18 mouse cellular contexts compared by ENCODE assay signal in the genomic region with DNA sequence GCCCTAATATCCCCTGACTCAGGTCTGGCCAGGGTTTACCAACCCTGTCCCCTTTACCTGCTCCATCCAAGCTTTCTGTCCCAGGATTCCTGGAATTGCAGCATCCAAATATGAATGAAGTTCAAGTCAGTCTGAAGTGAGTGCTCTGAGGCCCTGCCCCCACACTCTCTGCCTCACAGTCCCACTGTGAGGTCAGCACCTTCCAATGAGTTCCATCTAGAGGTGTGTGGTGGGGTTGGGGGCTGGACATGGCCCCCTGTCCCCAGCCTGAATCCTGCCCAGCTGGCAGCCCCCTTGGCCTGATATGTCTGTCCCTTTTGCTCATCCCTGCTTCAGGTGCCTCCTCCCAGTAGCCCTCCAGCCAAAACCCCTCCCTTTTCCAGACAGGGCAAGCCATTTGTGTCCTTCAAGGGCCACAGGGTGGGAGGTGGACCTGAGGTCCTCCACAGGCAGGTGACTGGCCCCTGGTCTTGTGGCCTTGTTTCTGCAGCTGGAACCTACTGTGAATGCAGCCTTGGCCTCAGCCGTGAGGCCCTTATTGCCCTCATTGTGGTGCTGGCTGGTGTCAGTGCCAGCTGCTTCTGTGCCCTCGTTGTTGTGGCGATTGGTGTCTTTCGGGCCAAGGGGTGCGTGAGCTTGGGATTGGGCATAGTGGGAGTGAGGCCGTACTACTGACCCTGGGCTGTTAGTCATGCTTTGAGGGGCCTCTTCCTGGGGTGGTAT. TPM values are rescaled to one million over a fixed set of nuclear protein-coding genes. Genes with fewer than 3 reads are reported as not detected.
DNase-seq lines count a peak whose midpoint lies in the region; ATAC-seq and TF ChIP-seq lines count a peak whose summit lies in the region.
"Had no signal": no experiment of that assay in that cellular context is flagged by ENCODE, and none has a peak within 500 bp of the region (broad histone marks: within the 10 kb centered on the region; RNA-seq: fewer than 3 reads in every experiment).

TSS of gene Tmem210 (plus strand) at position 219 of the 723 bp plus-strand sequence.

- ATAC-seq in heart, embryonic 15.5 days (replicated peaks; ENCODE audit: insufficient number of reproducible peaks, insufficient read depth, low FRiP score, low read depth): no peak
- ATAC-seq in liver, embryonic 15.5 days (ENCODE audit: insufficient read depth): no peak
- no peak for ATAC-seq in embryonic facial prominence, embryonic 15.5 days (ENCODE audit: insufficient number of reproducible peaks, low FRiP score, low TSS enrichment, low read depth)
- no peak for ATAC-seq in forebrain, postnatal 0 days
- ATAC-seq: Patski had no signal

- TF ChIP-seq CTCF in small intestine, adult 2 months (IDR thresholded peaks at IDR 0.05; ENCODE audit: extremely low read depth, insufficient read length, insufficient replicate concordance, low read depth, low read length): no peak
- TF ChIP-seq CTCF in forebrain, postnatal 0 days (IDR thresholded peaks at IDR 0.05; ENCODE audit: low read depth): no peak

- TF ChIP-seq POLR2A in small intestine, adult 2 months (IDR thresholded peaks at IDR 0.05; ENCODE audit: low read depth, low read length): no peak

- 85% methylated on average over 6 of the region's 6 CpGs for WGBS in heart, embryonic 15.5 days
- 69% methylated on average over 6 of the region's 6 CpGs for WGBS in liver, embryonic 15.5 days (ENCODE audit: insufficient replicate concordance)
- WGBS in embryonic facial prominence, embryonic 15.5 days: 83% methylated on average over 6 of the region's 6 CpGs
- 49% methylated on average over 6 of the region's 6 CpGs for WGBS in small intestine, adult 2 months
- 81% methylated on average over 6 of the region's 6 CpGs for WGBS in forebrain, postnatal 0 days

- peaks cover 40% of the 10 kb centered on the region for H3K4me1 ChIP-seq in heart, embryonic 15.5 days (replicated peaks)
- peaks cover 25% of the 10 kb centered on the region for H3K4me1 ChIP-seq in liver, embryonic 15.5 days (replicated peaks)
- H3K4me1 ChIP-seq in embryonic facial prominence, embryonic 15.5 days: peaks cover 63% of the 10 kb centered on the region
- peaks cover 61% of the 10 kb centered on the region for H3K4me1 ChIP-seq in small intestine, adult 2 months (ENCODE audit: control insufficient read depth, insufficient read depth, insufficient read length, low read length)
- H3K4me1 ChIP-seq in forebrain, postnatal 0 days (ENCODE audit: insufficient read depth): peaks cover 8% of the 10 kb centered on the region; the same call in 1 of the 2 replicates

- H3K9ac ChIP-seq in heart, embryonic 15.5 days: no peak within 1 kb of the TSS
- H3K9ac ChIP-seq in liver, embryonic 15.5 days: no peak within 1 kb of the TSS
- H3K9ac ChIP-seq in embryonic facial prominence, embryonic 15.5 days: no peak within 1 kb of the TSS
- H3K9ac ChIP-seq in forebrain, postnatal 0 days: no peak within 1 kb of the TSS
- H3K9ac ChIP-seq: limb, embryonic 13.5 days had no signal

- no peak for DNase-seq in heart, adult 9 months (ENCODE audit: low spot score in 2 of 2)
- DNase-seq in liver: no peak
- DNase-seq in forebrain, postnatal 0 days: no peak
- DNase-seq: kidney, adult 11 months had no signal

- no peak within 1 kb of the TSS for H3K4me2 ChIP-seq in heart, embryonic 15.5 days
- peak within 1 kb of the TSS; percentile 15; the same call in 1 of the 2 replicates for H3K4me2 ChIP-seq in liver, embryonic 15.5 days
- 0 out of 2 replicates have a peak within 1 kb of the TSS, but pooled peaks have one; percentile 2 for H3K4me2 ChIP-seq in embryonic facial prominence, embryonic 15.5 days (replicated peaks)
- no peak within 1 kb of the TSS for H3K4me2 ChIP-seq in forebrain, postnatal 0 days (ENCODE audit: low read depth)
- H3K4me2 ChIP-seq: limb, embryonic 13.5 days had no signal

- H3K4me3 ChIP-seq in heart, embryonic 15.5 days: no peak within 1 kb of the TSS
- no peak within 1 kb of the TSS for H3K4me3 ChIP-seq in liver, embryonic 15.5 days (replicated peaks)
- no peak within 1 kb of the TSS for H3K4me3 ChIP-seq in embryonic facial prominence, embryonic 15.5 days (replicated peaks)
- H3K4me3 ChIP-seq in small intestine, adult 2 months (ENCODE audit: low read depth, low read length): no peak within 1 kb of the TSS
- H3K4me3 ChIP-seq in forebrain, postnatal 0 days (ENCODE audit: low read depth, low read length): no peak within 1 kb of the TSS
- H3K4me3 ChIP-seq: forebrain, embryonic 10.5 days; heart, embryonic 10.5 days; limb, embryonic 13.5 days had no signal

- peaks cover 31% of the 10 kb centered on the region for H3K36me3 ChIP-seq in heart, embryonic 15.5 days
- H3K36me3 ChIP-seq in liver, embryonic 15.5 days (replicated peaks): peaks cover 29% of the 10 kb centered on the region
- H3K36me3 ChIP-seq in embryonic facial prominence, embryonic 15.5 days: peaks cover 26% of the 10 kb centered on the region
- H3K36me3 ChIP-seq in small intestine, adult 2 months (ENCODE audit: control insufficient read depth, insufficient read depth, low read length): peaks cover 19% of the 10 kb centered on the region
- H3K36me3 ChIP-seq in forebrain, postnatal 0 days (ENCODE audit: insufficient read depth): peaks cover 28% of the 10 kb centered on the region

- H3K27ac ChIP-seq in heart, embryonic 15.5 days: peak within 1 kb of the TSS; percentile 13; the same call in 1 of the 2 replicates
- H3K27ac ChIP-seq in liver, embryonic 15.5 days (replicated peaks): no peak within 1 kb of the TSS
- peak within 1 kb of the TSS; percentile 82 for H3K27ac ChIP-seq in embryonic facial prominence, embryonic 15.5 days (replicated peaks)
- peak within 1 kb of the TSS; percentile 99 for H3K27ac ChIP-seq in small intestine, adult 2 months (ENCODE audit: insufficient read depth, low read depth, low read length)
- H3K27ac ChIP-seq in forebrain, postnatal 0 days (ENCODE audit: low read depth, low read length): no peak within 1 kb of the TSS
- H3K27ac ChIP-seq: forebrain, embryonic 10.5 days; heart, embryonic 10.5 days; limb, embryonic 13.5 days had no signal

- H3K27me3 ChIP-seq in heart, embryonic 15.5 days: peaks cover 54% of the 10 kb centered on the region
- peaks cover 53% of the 10 kb centered on the region for H3K27me3 ChIP-seq in liver, embryonic 15.5 days
- peaks cover 57% of the 10 kb centered on the region for H3K27me3 ChIP-seq in embryonic facial prominence, embryonic 15.5 days
- H3K27me3 ChIP-seq in small intestine, adult 2 months (ENCODE audit: control insufficient read depth, insufficient read depth, low read length): peaks cover 10% of the 10 kb centered on the region
- peaks cover 33% of the 10 kb centered on the region for H3K27me3 ChIP-seq in forebrain, postnatal 0 days (ENCODE audit: insufficient read depth, low read length)
- H3K27me3 ChIP-seq: Patski had no signal

- no peaks in the 10 kb centered on the region for H3K9me3 ChIP-seq in heart, embryonic 15.5 days (replicated peaks)
- H3K9me3 ChIP-seq in liver, embryonic 15.5 days (replicated peaks): no peaks in the 10 kb centered on the region
- no peaks in the 10 kb centered on the region for H3K9me3 ChIP-seq in embryonic facial prominence, embryonic 15.5 days (replicated peaks)
- H3K9me3 ChIP-seq in forebrain, postnatal 0 days (ENCODE audit: low read length): no peaks in the 10 kb centered on the region
- H3K9me3 ChIP-seq: forebrain, embryonic 10.5 days; heart, embryonic 10.5 days; limb, embryonic 13.5 days had no signal

RNA-seq across cellular contexts. Expression of gene Tmem210, which starts in this region (rescaled TPM):
- not detected in 2 replicates for polyA plus RNA-seq in heart, embryonic 15.5 days (2015; fragmentation: Nextera tagmentation; extraction: Ambion mirVana)
- polyA plus RNA-seq in liver, embryonic 15.5 days (2015; fragmentation: Nextera tagmentation; extraction: Ambion mirVana): not detected in 2 replicates
- polyA plus RNA-seq in embryonic facial prominence, embryonic 15.5 days (2015; fragmentation: Nextera tagmentation; extraction: Ambion mirVana): not detected in 2 replicates
- polyA plus RNA-seq in small intestine, adult 2 months (2012; rRNA removed): not detected in 2 replicates
- total RNA-seq in forebrain, postnatal 0 days (2014; rRNA removed): not detected in 2 replicates
- polyA plus RNA-seq in forebrain, postnatal 0 days (2015; fragmentation: Nextera tagmentation; extraction: Ambion mirVana): not detected in 2 replicates
- total RNA-seq: CH12.LX; hematopoietic stem cell, adult 5-6 weeks; megakaryocyte, adult 5-6 weeks; monocyte, adult 5-6 weeks; neutrophil, adult 5-6 weeks had no signal
- polyA plus RNA-seq: brain, embryonic 14.5 days; forebrain, embryonic 10.5 days; heart, embryonic 10.5 days; limb, embryonic 13.5 days; Patski had no signal

Comparison
In these comparisons a context has a peak if more than half of its experiments do, and no peak if none do; other contexts are left out.
1. H3K27ac ChIP-seq: peak in heart, embryonic 15.5 days (single experiment), embryonic facial prominence, embryonic 15.5 days (single experiment) and small intestine, adult 2 months (single experiment); none in liver, embryonic 15.5 days (single experiment) and forebrain, postnatal 0 days (single experiment).
2. H3K4me2 ChIP-seq: peak in liver, embryonic 15.5 days (single experiment) and embryonic facial prominence, embryonic 15.5 days (single experiment); none in heart, embryonic 15.5 days (single experiment) and forebrain, postnatal 0 days (single experiment).